Mouse (Mus musculus): ENCODE results near the gene Mrps25.

- TF ChIP-seq POLR2A (IDR thresholded peaks at IDR 0.05; ENCODE audit: borderline replicate concordance, low read depth, low read length) (no peak), CTCF (IDR thresholded peaks at IDR 0.05; ENCODE audit: low read depth, low read length) (no peak)
Measured at GRCm38 (mm10) chr6:92224981-92225380, 41.1 kb upstream of the Mrps25 start.

Data from bone marrow macrophage, adult 2 months (primary cell).